Comparison of ENCODE assay signal across 8 mouse cellular contexts in genomic region chr7:24662575-24662974, GRCm38 (mm10). TPM values are rescaled to one million over a fixed set of nuclear protein-coding genes. Genes with fewer than 3 reads are reported as not detected.
A peak's percentile ranks its signal among the peaks of the same experiment; 100 is the strongest.
DNase-seq lines count a peak whose midpoint lies in the region; ATAC-seq and TF ChIP-seq lines count a peak whose summit lies in the region.

No protein-coding gene starts in this region.

- H3K4me1 ChIP-seq in limb, embryonic 13.5 days = no peaks in the 10 kb centered on the region
- H3K4me1 ChIP-seq in midbrain, postnatal 0 days (ENCODE audit: insufficient read depth, low read length) = no peaks in the 10 kb centered on the region

- H3K36me3 ChIP-seq in limb, embryonic 13.5 days = no peaks in the 10 kb centered on the region
- H3K36me3 ChIP-seq in midbrain, postnatal 0 days (ENCODE audit: insufficient read depth, low read length) = no peaks in the 10 kb centered on the region

- WGBS in limb, embryonic 13.5 days = 17% methylated on average over 8 of the region's 8 CpGs
- WGBS in midbrain, postnatal 0 days = 17% methylated on average over 8 of the region's 8 CpGs

- no peak overlapping the region for H3K27ac ChIP-seq in limb, embryonic 13.5 days
- H3K27ac ChIP-seq in midbrain, postnatal 0 days (ENCODE audit: low read depth, low read length) = no peak overlapping the region

- H3K9me3 ChIP-seq in limb, embryonic 13.5 days = no peaks in the 10 kb centered on the region; the same call in 1 of the 2 replicates
- H3K9me3 ChIP-seq in midbrain, postnatal 0 days (ENCODE audit: low read length) = no peaks in the 10 kb centered on the region

- no peaks in the 10 kb centered on the region for H3K27me3 ChIP-seq in limb, embryonic 13.5 days
- no peaks in the 10 kb centered on the region for H3K27me3 ChIP-seq in midbrain, postnatal 0 days (ENCODE audit: insufficient read depth, low read length)

- TF ChIP-seq CTCF in midbrain, postnatal 0 days (IDR thresholded peaks at IDR 0.05) = peak; percentile 91

- ATAC-seq in limb, embryonic 13.5 days (ENCODE audit: low FRiP score, low read depth) = 0 out of 2 replicates have a peak, but pooled peaks have one; percentile 24
- ATAC-seq in midbrain, postnatal 0 days (ENCODE audit: low FRiP score) = no peak

- H3K4me3 ChIP-seq in limb, embryonic 13.5 days = no peak overlapping the region
- H3K4me3 ChIP-seq in midbrain, postnatal 0 days (ENCODE audit: low read depth, low read length) = no peak overlapping the region

- no peak overlapping the region for H3K4me2 ChIP-seq in limb, embryonic 13.5 days (replicated peaks)
- no peak overlapping the region for H3K4me2 ChIP-seq in midbrain, postnatal 0 days (ENCODE audit: low read depth, low read length, poor library complexity, severe bottlenecking)

- H3K9ac ChIP-seq in limb, embryonic 13.5 days = no peak overlapping the region
- H3K9ac ChIP-seq in midbrain, postnatal 0 days (replicated peaks; ENCODE audit: low read length, poor library complexity, severe bottlenecking) = no peak overlapping the region

- DNase-seq in A20 (ENCODE audit: low read depth, low spot score) (peak; percentile 86), WW6 (ENCODE audit: low read depth, low spot score) (peak; percentile 61)
- peak; percentile 39 to 66 for DNase-seq in cerebellum, postnatal 4 days (ENCODE audit: low spot score in 2 of 2)
- DNase-seq in gastrocnemius, postnatal 10 days = peak; percentile 72
- peak; percentile 62 for DNase-seq in kidney, adult 9 months
- peak; percentile 82 for DNase-seq in midbrain, postnatal 0 days (ENCODE audit: low spot score)
- DNase-seq in spleen, postnatal 36 days (ENCODE audit: low spot score in 2 of 2) = peak; percentile 50 to 55

RNA-seq across cellular contexts. Expression of gene Tex101, which starts 13.9 kb away (rescaled TPM):
- not detected for total RNA-seq in gastrocnemius, postnatal 10 days (2021)
- polyA plus RNA-seq in limb, embryonic 13.5 days (2015; fragmentation: Nextera tagmentation; extraction: Ambion mirVana) = not detected in 2 replicates
- not detected in 2 replicates for total RNA-seq in midbrain, postnatal 0 days (2014; rRNA removed)
- not detected in 2 replicates for polyA plus RNA-seq in midbrain, postnatal 0 days (2015; fragmentation: Nextera tagmentation; extraction: Ambion mirVana)

RNA-seq across cellular contexts. Expression of gene Lypd3, which starts 26.2 kb away (rescaled TPM):
- total RNA-seq in gastrocnemius, postnatal 10 days (2021) = not detected
- 7.9 and 10.2 TPM in 2 replicates for polyA plus RNA-seq in limb, embryonic 13.5 days (2015; fragmentation: Nextera tagmentation; extraction: Ambion mirVana)
- 0.99 and 1.5 TPM in 2 replicates for total RNA-seq in midbrain, postnatal 0 days (2014; rRNA removed)
- 1.8 and 2.2 TPM in 2 replicates for polyA plus RNA-seq in midbrain, postnatal 0 days (2015; fragmentation: Nextera tagmentation; extraction: Ambion mirVana)

RNA-seq across cellular contexts. Expression of gene BC049730, which starts 46.5 kb away (rescaled TPM):
- total RNA-seq in gastrocnemius, postnatal 10 days (2021) = not detected
- polyA plus RNA-seq in limb, embryonic 13.5 days (2015; fragmentation: Nextera tagmentation; extraction: Ambion mirVana) = not detected in 2 replicates
- not detected in 2 replicates for total RNA-seq in midbrain, postnatal 0 days (2014; rRNA removed)
- not detected in 2 replicates for polyA plus RNA-seq in midbrain, postnatal 0 days (2015; fragmentation: Nextera tagmentation; extraction: Ambion mirVana)

RNA-seq across cellular contexts. Expression of gene Phldb3, which starts 52.0 kb away (rescaled TPM):
- total RNA-seq in gastrocnemius, postnatal 10 days (2021) = under 1 TPM; 0.77 to 0.80 TPM
- polyA plus RNA-seq in limb, embryonic 13.5 days (2015; fragmentation: Nextera tagmentation; extraction: Ambion mirVana) = 0.24 and 0.34 TPM in 2 replicates
- total RNA-seq in midbrain, postnatal 0 days (2014; rRNA removed) = 0.11 and 0.14 TPM in 2 replicates
- not detected in 2 replicates for polyA plus RNA-seq in midbrain, postnatal 0 days (2015; fragmentation: Nextera tagmentation; extraction: Ambion mirVana)
